Mouse (Mus musculus) bone marrow macrophage, adult 2 months (primary cell): Measurements from ENCODE around the gene Mtmr4. TPM values are rescaled to one million over a fixed set of nuclear protein-coding genes. Genes with fewer than 3 reads are reported as not detected.
A peak's percentile ranks its signal among the peaks of the same experiment; 100 is the strongest.

ENCODE experiments used
- H3K27ac ChIP-seq: 2 replicates; pipeline ENCODE4 v1.5.1; 2012; ENCODE audit warnings: low read depth, low read length; ENCODE audit not compliant: insufficient read depth
- H3K4me1 ChIP-seq: 2 replicates; pipeline ENCODE4 v1.6.1; 2012; ENCODE audit warnings: low read length; ENCODE audit not compliant: control insufficient read depth, insufficient read depth
- H3K4me3 ChIP-seq: 2 replicates; pipeline ENCODE4 v1.5.1; 2012; ENCODE audit warnings: mild to moderate bottlenecking, low read length, moderate library complexity; ENCODE audit not compliant: insufficient read depth
- CTCF ChIP-seq: IDR thresholded peaks from 2 replicates; pipeline ENCODE4 v1.5.1; 2012; ENCODE audit warnings: low read depth, mild to moderate bottlenecking, low read length, moderate library complexity
- POLR2A ChIP-seq: IDR thresholded peaks from 2 replicates; pipeline ENCODE4 v1.6.1; 2012; ENCODE audit warnings: mild to moderate bottlenecking, low read depth, low read length, borderline replicate concordance
- polyA plus RNA-seq: library from polyadenylated mRNA; stranded (reverse); fragments of >200 nt; gene quantifications from 2 replicates; pipeline ENCODE4 v1.2.4, GENCODE M21; 2012; ENCODE audit not compliant: missing spikeins, insufficient read depth, insufficient read length

The Mtmr4 gene
- polyA plus RNA-seq, 1 experiment, result 16.3 TPM

- no peak overlapping the region for H3K27ac ChIP-seq
- H3K4me1 ChIP-seq, result peaks cover 2% of the 10 kb centered on the region
- TF ChIP-seq POLR2A (no peak), CTCF (no peak)
- H3K4me3 ChIP-seq, result no peak overlapping the region
Measured at GRCm38 (mm10) chr11:87642865-87643264, 50.9 kb downstream of the Mtmr4 start.

GRCm38 (mm10) chr11:87654693-87655092 is 62.7 kb downstream of the Mtmr4 start:
- Histone ChIP-seq H3K4me3 (no peak overlapping the region), H3K27ac (no peak overlapping the region), H3K4me1 (peaks cover 3% of the 10 kb centered on the region; the same call in 1 of the 2 replicates)
- TF ChIP-seq CTCF, result no peak
- TF ChIP-seq POLR2A, result no peak

DNA sequence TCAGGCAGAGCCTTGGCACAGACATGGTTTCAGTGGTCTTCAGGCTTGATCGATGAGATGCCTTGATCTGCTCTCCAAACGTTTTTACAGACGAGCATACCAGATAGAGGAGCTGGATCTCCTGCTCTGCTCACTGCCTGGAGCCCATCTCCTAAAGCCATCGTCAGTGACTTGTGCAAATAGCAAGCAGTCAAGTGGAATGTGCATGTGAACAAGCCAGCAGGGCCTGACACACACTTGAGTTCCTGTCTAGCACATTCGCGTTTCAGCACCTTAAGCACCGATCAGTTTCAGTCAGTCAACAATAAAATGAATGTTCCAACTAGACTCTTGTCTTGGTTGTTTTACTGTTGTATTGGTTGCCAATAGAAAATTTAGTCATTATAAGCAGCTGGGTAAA is 67.3 kb downstream of the Mtmr4 start:
- Histone ChIP-seq H3K4me3 (no peak overlapping the region), H3K4me1 (peaks cover 3% of the 10 kb centered on the region; the same call in 1 of the 2 replicates), H3K27ac (no peak overlapping the region)
- TF ChIP-seq CTCF (no peak), POLR2A (no peak)

GRCm38 (mm10) chr11:87662407-87662806 is 70.4 kb downstream of the Mtmr4 start, which contains the start of gene Rnf43:
Gene Rnf43 (plus strand): TSS chr11:87662722.
- Histone ChIP-seq H3K4me3 (peak within 1 kb of the TSS; percentile 47), H3K27ac (no peak within 1 kb of the TSS), H3K4me1 (peaks cover 5% of the 10 kb centered on the region)
- peak; percentile 25; the same call in 1 of the 2 replicates for TF ChIP-seq CTCF
- no peak for TF ChIP-seq POLR2A

DNA sequence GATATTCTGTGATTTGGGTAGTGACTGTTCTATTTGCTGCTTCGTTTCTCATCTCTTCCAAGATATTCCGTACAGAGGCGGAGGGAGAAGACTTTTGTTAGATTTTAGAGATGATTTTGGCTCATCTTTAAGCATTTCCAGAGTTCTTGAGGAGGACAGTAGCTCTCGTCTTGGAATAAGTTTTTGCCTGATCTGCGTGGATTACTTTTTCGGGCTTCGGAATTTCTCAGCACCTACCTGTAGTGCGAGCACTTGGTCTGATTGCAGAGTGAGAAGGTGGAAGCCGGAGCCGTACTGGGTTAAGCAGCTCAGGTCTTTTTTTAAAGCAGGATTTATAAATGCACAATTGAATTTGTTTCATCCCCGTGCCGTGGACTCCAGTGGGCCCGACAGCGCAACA is 70.9 kb downstream of the Mtmr4 start:
- Histone ChIP-seq H3K4me3 (peak overlapping the region; percentile 47), H3K4me1 (peaks cover 5% of the 10 kb centered on the region), H3K27ac (no peak overlapping the region)
- TF ChIP-seq POLR2A (no peak), CTCF (no peak)

DNA sequence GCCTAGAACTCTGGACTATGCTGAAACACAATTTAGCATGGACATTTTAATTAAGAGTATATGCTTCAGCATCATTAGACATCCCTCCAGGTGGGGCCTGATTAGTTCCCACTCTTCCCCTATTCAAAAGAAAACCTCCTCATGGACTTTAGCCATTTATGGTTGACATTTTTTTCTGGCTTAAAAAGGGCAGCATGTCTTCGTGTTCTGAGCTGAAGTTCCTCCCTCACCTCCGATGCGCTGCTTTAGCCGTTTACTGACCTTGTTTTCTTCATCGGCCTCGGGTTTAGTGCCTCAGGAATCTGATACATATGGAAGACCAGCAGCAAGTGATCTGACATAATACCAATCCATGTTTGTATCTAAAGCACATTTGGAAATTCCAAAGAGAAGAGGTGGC is 72.0 kb downstream of the Mtmr4 start:
- H3K4me3 ChIP-seq, result no peak overlapping the region
- no peak overlapping the region for H3K27ac ChIP-seq
- TF ChIP-seq CTCF, result no peak
- no peak for TF ChIP-seq POLR2A
- peaks cover 5% of the 10 kb centered on the region for H3K4me1 ChIP-seq

GRCm38 (mm10) chr11:87664521-87664920 is 72.6 kb downstream of the Mtmr4 start:
- Histone ChIP-seq H3K4me1 (peaks cover 5% of the 10 kb centered on the region), H3K27ac (no peak overlapping the region), H3K4me3 (no peak overlapping the region)
- no peak for TF ChIP-seq CTCF
- no peak for TF ChIP-seq POLR2A

DNA sequence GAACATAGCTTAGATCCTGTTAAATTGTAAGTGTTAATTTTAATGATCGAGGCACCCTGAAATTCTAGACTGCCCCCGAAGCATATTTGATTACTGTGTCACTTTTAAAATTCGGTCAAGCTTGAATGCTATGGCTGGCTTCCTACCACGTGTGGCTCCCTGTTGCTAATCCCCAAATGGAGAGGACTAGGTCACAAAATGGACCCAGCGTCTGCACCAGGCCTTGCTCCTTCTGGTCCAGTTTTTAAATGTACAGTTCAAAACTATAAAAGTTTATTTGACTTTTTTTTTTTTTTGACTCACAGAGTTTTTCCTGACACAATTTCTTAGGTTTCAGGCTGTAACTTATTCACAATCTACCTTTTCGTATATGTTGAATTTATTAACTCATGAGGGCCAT is 73.3 kb downstream of the Mtmr4 start:
- Histone ChIP-seq H3K4me3 (no peak overlapping the region), H3K27ac (no peak overlapping the region), H3K4me1 (peaks cover 5% of the 10 kb centered on the region)
- TF ChIP-seq CTCF (no peak), POLR2A (no peak)

- Histone ChIP-seq H3K4me1 (peaks cover 5% of the 10 kb centered on the region), H3K27ac (no peak overlapping the region), H3K4me3 (no peak overlapping the region)
- no peak for TF ChIP-seq POLR2A
- TF ChIP-seq CTCF, result no peak
Measured at GRCm38 (mm10) chr11:87665658-87666057, 73.7 kb downstream of the Mtmr4 start.

Other genes with a start within 250 kb of the Mtmr4 start
- 0.15 TPM in 1 of 2 replicates, not detected in the other for gene Ppm1e, start 233.1 kb upstream of the Mtmr4 start, polyA plus RNA-seq
- gene Rad51c, start 187.2 kb upstream of the Mtmr4 start, polyA plus RNA-seq, result 3.4 and 3.7 TPM in 2 replicates
- gene Tex14, start 187.1 kb upstream of the Mtmr4 start, polyA plus RNA-seq, result not detected in 2 replicates
- not detected in 2 replicates for gene Gm11492, start 25.5 kb upstream of the Mtmr4 start, polyA plus RNA-seq
- gene Sept4, start 23.3 kb upstream of the Mtmr4 start, polyA plus RNA-seq, result not detected in 2 replicates
- not detected in 2 replicates for gene Hsf5, start 25.0 kb downstream of the Mtmr4 start, polyA plus RNA-seq
- not detected in 2 replicates for gene Rnf43, start 70.6 kb downstream of the Mtmr4 start, polyA plus RNA-seq
- 136 and 142 TPM in 2 replicates for gene Supt4a, start 145.4 kb downstream of the Mtmr4 start, polyA plus RNA-seq
- 2.6 and 2.9 TPM in 2 replicates for gene Tspoap1, start 168.4 kb downstream of the Mtmr4 start, polyA plus RNA-seq
- gene Mpo, start 201.4 kb downstream of the Mtmr4 start, polyA plus RNA-seq, result 1.1 and 1.7 TPM in 2 replicates
- not detected in 2 replicates for gene Lpo, start 236.1 kb downstream of the Mtmr4 start, polyA plus RNA-seq